Mouse (Mus musculus): ENCODE measurements around the gene Slc25a33. TPM values are rescaled to one million over a fixed set of nuclear protein-coding genes. Genes with fewer than 3 reads are reported as not detected.

Gene Slc25a33
- polyA plus RNA-seq, 1 experiment, result 16.8 TPM

GRCm38 (mm10) chr4:149735624-149736250 lies 38.3 kb downstream of the Slc25a33 start:
- Histone ChIP-seq H3K27ac (ENCODE audit: insufficient read depth, low read depth, low read length) (no peak overlapping the region), H3K4me3 (ENCODE audit: insufficient read depth, low read depth, low read length) (no peak overlapping the region), H3K36me3 (ENCODE audit: control insufficient read depth, insufficient read depth, low read length) (no peaks in the 10 kb centered on the region), H3K4me1 (ENCODE audit: control insufficient read depth, insufficient read depth, low read length) (peaks cover 9% of the 10 kb centered on the region), H3K27me3 (replicated peaks; ENCODE audit: control insufficient read depth, insufficient read depth, low read length) (no peaks in the 10 kb centered on the region)
- DNase-seq, result no peak
- 54% methylated on average over 5 of the region's 5 CpGs for WGBS
- no peak for TF ChIP-seq CTCF (conservative IDR thresholded peaks at IDR 0.05; ENCODE audit: insufficient read depth, insufficient read length, low read depth, low read length)
- TF ChIP-seq POLR2A (IDR thresholded peaks at IDR 0.05; ENCODE audit: low read depth, low read length), result no peak

- Histone ChIP-seq H3K27me3 (replicated peaks; ENCODE audit: control insufficient read depth, insufficient read depth, low read length) (no peaks in the 10 kb centered on the region), H3K4me3 (ENCODE audit: insufficient read depth, low read depth, low read length) (no peak overlapping the region), H3K27ac (ENCODE audit: insufficient read depth, low read depth, low read length) (no peak overlapping the region), H3K4me1 (ENCODE audit: control insufficient read depth, insufficient read depth, low read length) (peaks cover 9% of the 10 kb centered on the region), H3K36me3 (ENCODE audit: control insufficient read depth, insufficient read depth, low read length) (no peaks in the 10 kb centered on the region)
- WGBS, result 78% methylated on average over 10 of the region's 10 CpGs
- TF ChIP-seq POLR2A (IDR thresholded peaks at IDR 0.05; ENCODE audit: low read depth, low read length) (no peak), CTCF (conservative IDR thresholded peaks at IDR 0.05; ENCODE audit: insufficient read depth, insufficient read length, low read depth, low read length) (no peak)
- no peak for DNase-seq
Observed at GRCm38 (mm10) chr4:149734730-149735475, 39.2 kb downstream of the Slc25a33 start.

- Histone ChIP-seq H3K36me3 (ENCODE audit: control insufficient read depth, insufficient read depth, low read length) (no peaks in the 10 kb centered on the region), H3K4me3 (ENCODE audit: insufficient read depth, low read depth, low read length) (no peak overlapping the region), H3K27ac (ENCODE audit: insufficient read depth, low read depth, low read length) (no peak overlapping the region), H3K27me3 (replicated peaks; ENCODE audit: control insufficient read depth, insufficient read depth, low read length) (no peaks in the 10 kb centered on the region), H3K4me1 (ENCODE audit: control insufficient read depth, insufficient read depth, low read length) (peaks cover 9% of the 10 kb centered on the region)
- TF ChIP-seq POLR2A (IDR thresholded peaks at IDR 0.05; ENCODE audit: low read depth, low read length) (no peak), CTCF (conservative IDR thresholded peaks at IDR 0.05; ENCODE audit: insufficient read depth, insufficient read length, low read depth, low read length) (no peak)
- 77% methylated on average over 6 of the region's 6 CpGs for WGBS
- DNase-seq, result no peak
Observed at GRCm38 (mm10) chr4:149734246-149734645, 39.8 kb downstream of the Slc25a33 start.

GRCm38 (mm10) chr4:149733748-149734147 lies 40.3 kb downstream of the Slc25a33 start:
- no peak for TF ChIP-seq POLR2A (IDR thresholded peaks at IDR 0.05; ENCODE audit: low read depth, low read length)
- TF ChIP-seq CTCF (conservative IDR thresholded peaks at IDR 0.05; ENCODE audit: insufficient read depth, insufficient read length, low read depth, low read length), result no peak
- Histone ChIP-seq H3K4me3 (ENCODE audit: insufficient read depth, low read depth, low read length) (no peak overlapping the region), H3K4me1 (ENCODE audit: control insufficient read depth, insufficient read depth, low read length) (peaks cover 9% of the 10 kb centered on the region), H3K27ac (ENCODE audit: insufficient read depth, low read depth, low read length) (no peak overlapping the region), H3K36me3 (ENCODE audit: control insufficient read depth, insufficient read depth, low read length) (no peaks in the 10 kb centered on the region), H3K27me3 (replicated peaks; ENCODE audit: control insufficient read depth, insufficient read depth, low read length) (no peaks in the 10 kb centered on the region)
- peak; percentile 34 for DNase-seq
- 65% methylated on average over 6 of the region's 6 CpGs for WGBS

- peak; percentile 52 for DNase-seq
- no peak overlapping the region for H3K27ac ChIP-seq (ENCODE audit: insufficient read depth, low read depth, low read length)
- H3K4me1 ChIP-seq (ENCODE audit: control insufficient read depth, insufficient read depth, low read length), result peaks cover 9% of the 10 kb centered on the region
- TF ChIP-seq POLR2A (IDR thresholded peaks at IDR 0.05; ENCODE audit: low read depth, low read length) (no peak), CTCF (conservative IDR thresholded peaks at IDR 0.05; ENCODE audit: insufficient read depth, insufficient read length, low read depth, low read length) (no peak)
- 44% methylated on average over 10 of the region's 10 CpGs for WGBS
- H3K36me3 ChIP-seq (ENCODE audit: control insufficient read depth, insufficient read depth, low read length), result no peaks in the 10 kb centered on the region
- H3K4me3 ChIP-seq (ENCODE audit: insufficient read depth, low read depth, low read length), result no peak overlapping the region
- H3K27me3 ChIP-seq (replicated peaks; ENCODE audit: control insufficient read depth, insufficient read depth, low read length), result no peaks in the 10 kb centered on the region
Observed at GRCm38 (mm10) chr4:149732800-149733199, 41.3 kb downstream of the Slc25a33 start.

GRCm38 (mm10) chr4:149732313-149732712 lies 41.8 kb downstream of the Slc25a33 start:
- no peak overlapping the region for H3K27ac ChIP-seq (ENCODE audit: insufficient read depth, low read depth, low read length)
- H3K4me3 ChIP-seq (ENCODE audit: insufficient read depth, low read depth, low read length), result no peak overlapping the region
- TF ChIP-seq CTCF (conservative IDR thresholded peaks at IDR 0.05; ENCODE audit: insufficient read depth, insufficient read length, low read depth, low read length) (no peak), POLR2A (IDR thresholded peaks at IDR 0.05; ENCODE audit: low read depth, low read length) (no peak)
- H3K27me3 ChIP-seq (replicated peaks; ENCODE audit: control insufficient read depth, insufficient read depth, low read length), result no peaks in the 10 kb centered on the region
- no peak for DNase-seq
- WGBS, result 83% methylated on average over 3 of the region's 3 CpGs
- H3K4me1 ChIP-seq (ENCODE audit: control insufficient read depth, insufficient read depth, low read length), result peaks cover 9% of the 10 kb centered on the region
- H3K36me3 ChIP-seq (ENCODE audit: control insufficient read depth, insufficient read depth, low read length), result no peaks in the 10 kb centered on the region

GRCm38 (mm10) chr4:149730827-149731226 lies 43.2 kb downstream of the Slc25a33 start:
- Histone ChIP-seq H3K36me3 (ENCODE audit: control insufficient read depth, insufficient read depth, low read length) (no peaks in the 10 kb centered on the region), H3K27ac (ENCODE audit: insufficient read depth, low read depth, low read length) (no peak overlapping the region), H3K4me3 (ENCODE audit: insufficient read depth, low read depth, low read length) (no peak overlapping the region), H3K4me1 (ENCODE audit: control insufficient read depth, insufficient read depth, low read length) (no peaks in the 10 kb centered on the region), H3K27me3 (replicated peaks; ENCODE audit: control insufficient read depth, insufficient read depth, low read length) (no peaks in the 10 kb centered on the region)
- WGBS, result 51% methylated on average over 7 of the region's 7 CpGs
- no peak for DNase-seq
- TF ChIP-seq CTCF (conservative IDR thresholded peaks at IDR 0.05; ENCODE audit: insufficient read depth, insufficient read length, low read depth, low read length) (no peak), POLR2A (IDR thresholded peaks at IDR 0.05; ENCODE audit: low read depth, low read length) (no peak)

All from kidney, adult 2 months (tissue).